Mouse (Mus musculus) embryo, embryonic 11 days (tissue): ENCODE data around the gene Nr1d2.
"Not testable (repeated sequence)": the region's sequence is repeated elsewhere in the genome, so short reads cannot be mapped to it uniquely, and the experiment has no call there.

ENCODE experiments used
- DNase-seq: peaks from one replicate; pipeline ENCODE4 v3.0.0-alpha.2; 2015

Gene Nr1d2

DNA sequence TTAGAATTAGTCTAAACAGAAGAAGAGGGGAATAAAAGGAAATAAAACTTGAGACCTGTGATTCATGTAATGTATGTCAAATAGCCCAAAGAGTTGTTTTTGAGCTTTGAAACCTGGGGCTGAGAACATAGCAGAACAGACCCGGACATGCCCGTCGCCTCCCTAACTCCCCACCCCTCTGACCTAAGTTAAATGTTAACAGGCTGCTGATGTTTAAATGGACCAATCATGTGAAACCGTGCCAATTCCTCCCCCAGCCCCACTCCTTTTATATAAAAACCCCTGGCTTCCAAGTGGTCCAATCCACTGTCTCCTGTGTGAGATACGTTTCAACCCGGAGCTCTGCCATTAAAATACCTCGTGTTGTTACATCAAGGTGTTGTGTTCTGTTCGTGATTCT, 7.1 kb downstream of the Nr1d2 start:
- not testable (repeated sequence) for DNase-seq

DNA sequence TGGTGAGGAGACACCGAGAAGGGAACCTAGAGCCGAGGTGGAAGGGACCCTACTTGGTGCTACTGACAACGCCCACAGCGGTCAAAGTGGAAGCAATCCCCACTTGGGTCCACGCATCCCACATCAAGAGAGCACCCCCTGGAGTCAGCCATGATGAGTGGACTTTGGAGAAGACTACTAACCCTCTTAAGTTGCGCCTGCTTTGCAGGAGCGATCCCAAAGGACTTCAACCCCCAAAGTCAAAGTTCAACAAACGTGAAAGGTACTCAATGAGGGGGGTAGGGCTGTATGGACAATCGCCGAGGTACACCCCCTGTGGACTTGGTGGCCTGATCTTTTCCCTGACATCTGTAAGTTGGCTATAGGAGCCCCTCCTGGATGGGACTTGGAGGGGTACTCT, 9.2 kb downstream of the Nr1d2 start:
- DNase-seq = not testable (repeated sequence)

DNA sequence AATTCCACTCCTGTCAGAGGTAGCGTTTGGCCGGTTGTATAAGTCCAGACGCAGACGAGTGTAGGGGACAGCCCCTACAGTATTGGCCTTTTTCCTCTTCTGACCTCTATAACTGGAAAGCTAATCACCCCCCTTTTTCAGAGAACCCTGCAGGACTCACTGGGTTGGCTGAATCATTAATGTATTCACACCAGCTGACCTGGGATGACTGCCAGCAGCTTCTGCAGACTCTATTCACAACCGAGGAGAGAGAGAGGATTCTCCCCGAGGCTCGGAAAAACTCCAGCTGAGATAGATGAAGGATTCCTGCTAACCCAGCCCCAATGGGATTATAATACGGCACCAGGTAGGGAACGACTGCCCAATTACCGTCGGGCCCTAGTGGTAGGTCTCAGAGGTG, 12.7 kb downstream of the Nr1d2 start:
- not testable (repeated sequence) for DNase-seq

DNA sequence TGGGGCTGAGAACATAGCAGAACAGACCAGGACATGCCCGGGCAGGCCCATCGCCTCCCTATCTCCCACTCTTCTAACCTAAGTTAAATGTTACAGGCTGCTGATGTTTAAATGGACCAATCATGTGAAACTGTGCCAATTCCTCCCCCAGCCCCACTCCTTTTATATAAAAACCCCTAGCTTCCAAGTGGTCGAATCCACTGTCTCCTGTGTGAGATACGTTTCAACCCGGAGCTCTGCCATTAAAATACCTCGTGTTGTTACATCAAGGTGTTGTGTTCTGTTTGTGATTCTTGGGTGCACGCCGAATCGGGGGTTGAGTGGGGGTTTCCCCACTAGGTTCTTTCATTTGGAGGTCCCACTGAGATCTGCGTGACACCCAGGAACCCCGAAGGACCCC, 13.5 kb downstream of the Nr1d2 start:
- not testable (repeated sequence) for DNase-seq

DNA sequence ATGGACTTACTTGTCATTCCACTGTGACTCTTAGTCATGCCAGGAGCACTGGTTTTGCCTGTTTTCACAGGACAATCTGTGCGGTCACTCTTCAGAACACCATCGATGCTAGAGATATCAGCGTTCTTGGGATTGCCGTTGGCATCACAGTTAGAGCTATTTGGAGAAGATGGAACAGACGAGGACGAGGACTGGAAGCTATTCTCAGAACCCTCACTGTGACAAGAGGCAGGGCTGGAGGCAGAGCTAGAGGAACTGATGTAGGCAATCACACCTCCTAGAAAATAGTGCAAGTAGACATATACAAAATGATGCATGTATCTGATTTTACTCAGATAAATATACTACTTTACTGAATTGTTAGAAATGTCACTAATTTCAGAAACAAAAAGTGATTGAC, 16.9 kb downstream of the Nr1d2 start:
- no peak for DNase-seq

DNA sequence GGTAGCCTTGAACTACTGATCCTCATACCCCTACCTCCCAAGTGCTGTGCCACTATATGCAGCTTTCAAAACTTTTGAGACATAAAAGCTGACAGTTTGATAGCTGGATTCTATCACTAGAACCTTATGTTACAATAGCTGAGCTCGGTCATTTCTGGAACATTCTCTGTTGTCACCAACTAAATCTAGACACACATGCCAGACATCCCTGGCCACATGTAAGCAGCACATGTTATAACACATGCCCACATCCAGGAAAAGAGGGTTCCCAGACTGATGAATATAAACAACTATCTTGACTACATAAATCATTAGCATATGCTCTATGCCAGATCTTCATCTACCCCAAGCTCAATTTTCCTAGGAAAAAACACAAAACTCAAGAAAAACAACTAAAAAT, 21.8 kb downstream of the Nr1d2 start:
- no peak for DNase-seq

DNA sequence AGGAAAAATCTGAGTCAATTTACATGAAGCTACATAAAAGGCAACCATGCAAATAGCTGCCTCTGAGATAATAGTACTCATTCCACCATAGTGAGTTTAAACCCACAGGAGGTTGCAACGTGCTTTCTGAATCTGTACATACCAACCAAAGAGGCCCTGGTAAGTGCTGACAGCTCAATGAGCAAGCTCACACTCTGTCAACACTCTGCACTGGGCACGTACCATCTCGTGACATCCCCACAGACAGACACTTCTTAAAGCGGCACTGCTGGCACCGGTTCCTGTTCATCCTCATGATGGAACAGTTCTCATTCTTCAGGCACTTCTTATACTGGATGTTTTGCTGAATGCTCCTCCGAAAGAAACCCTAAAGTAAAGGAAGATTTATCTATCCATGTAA, 22.5 kb downstream of the Nr1d2 start:
- DNase-seq = no peak

DNA sequence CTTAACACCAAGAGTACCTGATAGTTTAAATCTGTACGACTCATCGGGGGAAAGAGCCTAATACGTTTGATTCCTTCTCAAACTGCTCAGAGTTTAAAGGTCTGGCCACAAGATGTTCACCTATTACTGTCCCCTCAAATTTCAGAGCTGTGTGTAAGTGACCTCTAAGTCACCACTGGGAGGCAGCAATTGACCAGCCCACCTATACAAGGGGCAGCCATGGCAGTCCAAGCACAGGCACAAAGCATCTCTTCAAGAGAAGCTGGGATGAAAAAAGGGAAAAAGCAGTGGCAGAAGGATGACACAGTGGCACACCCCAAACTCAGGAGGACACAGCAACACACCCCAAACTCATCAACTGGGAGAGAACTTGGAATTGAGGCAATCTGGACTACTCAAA, 28.1 kb downstream of the Nr1d2 start:
- DNase-seq = peak; percentile 63

DNA sequence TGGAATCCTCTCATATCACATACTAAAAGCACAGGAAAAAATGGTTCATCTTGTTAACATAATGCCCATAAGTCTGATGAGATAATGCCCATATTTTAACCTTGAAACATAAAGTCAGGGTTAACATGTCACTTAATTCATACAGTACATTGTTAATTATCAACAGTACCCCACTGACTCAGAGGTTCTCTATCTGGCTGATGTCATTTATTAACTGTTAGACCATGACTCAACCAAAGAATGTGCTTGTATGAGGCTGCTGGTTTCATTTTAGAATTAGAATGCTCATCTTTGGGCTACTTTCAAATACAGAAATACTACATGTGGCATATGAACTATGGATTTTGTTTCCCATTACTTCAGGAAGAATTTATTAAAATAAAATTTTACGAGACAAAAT, 34.6 kb downstream of the Nr1d2 start:
- DNase-seq = not testable (repeated sequence)

DNA sequence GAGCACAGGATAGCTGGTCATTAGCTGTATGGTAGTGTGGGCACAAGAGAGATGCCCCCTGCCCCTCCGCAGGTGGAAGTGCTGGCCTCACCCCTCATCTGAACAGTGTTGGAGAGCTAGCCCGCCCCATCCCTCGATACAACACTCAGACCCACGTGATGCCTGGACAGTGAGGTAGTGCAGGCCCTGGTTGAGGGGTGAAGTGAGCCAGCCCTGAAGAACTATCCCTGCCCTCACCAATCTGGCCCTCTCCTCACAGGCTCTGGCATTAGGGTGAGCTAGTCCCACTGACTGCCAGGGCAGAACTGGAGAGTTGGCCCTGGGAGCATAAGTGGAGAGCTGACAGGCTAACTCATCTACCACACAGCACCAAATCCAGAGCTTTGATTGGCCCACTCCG, 37.5 kb downstream of the Nr1d2 start:
- DNase-seq = no peak

DNA sequence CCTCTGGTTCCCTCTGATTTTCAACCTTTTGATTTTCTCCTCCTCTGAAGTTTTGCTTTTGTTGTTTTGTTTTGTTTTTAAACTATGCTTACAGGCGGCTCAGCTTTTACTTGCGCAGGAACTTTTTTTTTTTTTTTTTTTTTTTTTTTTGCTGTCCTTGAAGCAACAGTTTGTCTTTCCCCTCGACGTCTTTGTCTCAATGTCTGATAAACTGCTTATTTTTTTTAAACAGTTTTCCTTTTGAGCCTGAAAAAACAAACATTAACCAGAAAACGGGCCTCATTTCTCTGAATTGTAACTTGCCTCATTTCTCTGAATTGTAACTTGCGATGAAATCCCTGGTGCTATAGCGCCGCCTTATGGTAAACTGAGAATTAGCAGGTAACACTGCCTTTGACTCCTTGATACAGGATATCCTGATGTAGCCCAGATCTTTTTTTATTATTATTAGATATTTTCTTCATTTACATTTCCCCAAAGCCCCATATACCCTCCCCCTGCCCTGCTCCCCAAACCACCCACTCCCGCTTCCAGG, 52.0 kb downstream of the Nr1d2 start:
- peak; percentile 48 for DNase-seq

DNA sequence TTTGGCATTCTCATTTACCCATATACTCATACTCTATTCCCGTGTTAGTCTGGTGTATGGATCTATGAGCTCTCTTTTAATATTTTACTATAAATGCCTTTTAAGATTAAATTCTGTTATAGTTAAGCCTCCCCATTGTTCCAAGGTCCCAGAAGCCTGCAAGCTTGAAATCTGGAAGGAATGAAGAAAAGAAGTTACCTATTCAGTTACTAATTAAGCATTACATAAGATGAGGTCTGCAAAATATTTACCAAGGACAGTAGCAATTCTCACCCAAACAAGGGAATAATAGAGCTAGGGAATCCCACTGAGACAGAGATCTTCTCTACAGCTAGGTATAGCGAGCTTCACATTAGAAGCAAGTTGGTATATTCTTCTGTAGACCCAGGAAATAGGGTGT, 61.4 kb downstream of the Nr1d2 start:
- DNase-seq = not testable (repeated sequence)

DNA sequence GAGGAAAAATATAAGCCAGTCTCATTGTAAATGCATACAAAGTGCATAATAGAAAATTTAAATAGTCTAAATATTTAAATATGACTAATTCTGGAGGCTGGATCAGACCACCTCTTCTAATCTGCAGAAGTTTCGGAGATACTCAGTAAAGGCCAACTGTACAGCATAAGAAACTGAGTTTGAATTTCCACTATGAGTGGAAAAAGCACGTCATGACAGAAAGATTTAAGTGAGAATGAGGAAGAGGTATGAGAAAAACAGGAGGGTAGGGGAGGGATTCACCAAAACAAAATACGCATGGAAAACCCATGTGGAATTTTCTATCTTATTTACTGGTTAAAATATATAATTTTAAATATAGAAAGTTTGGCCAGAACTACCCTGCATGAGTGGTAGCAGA, 71.3 kb downstream of the Nr1d2 start:
- no peak for DNase-seq

DNA sequence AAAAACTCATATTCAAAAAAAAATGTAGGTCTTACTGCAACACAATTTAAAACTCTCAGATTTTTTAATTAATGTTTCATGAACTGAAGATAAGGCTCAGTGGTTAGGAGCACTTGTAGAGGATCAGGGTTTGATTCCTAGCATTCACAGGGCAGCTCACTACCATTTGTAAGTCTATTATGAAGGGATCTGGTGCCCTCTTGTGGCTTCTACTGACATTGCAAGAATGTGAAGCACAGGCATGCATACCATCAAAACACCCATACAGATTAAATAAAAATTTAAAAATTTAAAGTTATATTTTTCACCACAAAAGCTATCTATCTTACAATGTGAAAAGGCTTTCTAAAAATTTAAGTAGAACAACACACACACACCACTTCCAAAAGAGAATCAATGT, 71.9 kb downstream of the Nr1d2 start:
- DNase-seq = peak; percentile 43
